Mouse (Mus musculus): Measurements from ENCODE around the gene Vamp4.

GRCm38 (mm10) chr1:162533766-162534560 lies 36.4 kb upstream of the Vamp4 start:
- TF ChIP-seq CTCF (IDR thresholded peaks at IDR 0.05; ENCODE audit: low read depth): no peak
- no peak for TF ChIP-seq EP300 (optimal IDR thresholded peaks at IDR 0.05)

Data from stomach, postnatal 0 days (tissue).